Mouse (Mus musculus) heart, postnatal 0 days (tissue): ENCODE results near the gene Engase.

Source experiments
- CTCF ChIP-seq: IDR thresholded peaks from 2 replicates; pipeline ENCODE4 v1.5.1; 2016; ENCODE audit warnings: antibody characterized with exemption, control low read depth, low read depth
- EP300 ChIP-seq: IDR thresholded peaks from 2 replicates; pipeline ENCODE4 v1.6.1; 2016; ENCODE audit warnings: antibody characterized with exemption, low read depth

DNA sequence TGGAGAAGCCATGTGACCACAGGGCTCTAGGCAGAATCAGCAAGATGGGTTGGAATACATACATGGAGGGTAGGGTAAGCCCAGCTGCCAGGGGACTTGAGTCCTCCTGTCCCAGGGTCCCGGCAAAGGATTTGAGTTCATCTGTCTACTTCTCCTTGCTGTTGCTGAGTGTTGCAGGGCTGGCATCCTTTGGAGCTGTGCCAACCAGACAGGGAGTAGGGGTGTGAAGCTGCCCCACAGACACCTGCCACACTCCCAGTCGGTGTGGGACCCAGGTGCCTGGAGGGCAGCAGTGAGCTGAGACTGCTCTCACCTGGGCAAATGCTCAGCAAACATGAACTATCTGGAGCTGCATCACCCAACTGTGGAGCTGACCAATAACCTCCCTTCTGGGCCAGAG, 44.3 kb downstream of the Engase start:
- no peak for TF ChIP-seq CTCF
- no peak for TF ChIP-seq EP300
